15 mouse cellular contexts compared by ENCODE assay signal in the genomic region with DNA sequence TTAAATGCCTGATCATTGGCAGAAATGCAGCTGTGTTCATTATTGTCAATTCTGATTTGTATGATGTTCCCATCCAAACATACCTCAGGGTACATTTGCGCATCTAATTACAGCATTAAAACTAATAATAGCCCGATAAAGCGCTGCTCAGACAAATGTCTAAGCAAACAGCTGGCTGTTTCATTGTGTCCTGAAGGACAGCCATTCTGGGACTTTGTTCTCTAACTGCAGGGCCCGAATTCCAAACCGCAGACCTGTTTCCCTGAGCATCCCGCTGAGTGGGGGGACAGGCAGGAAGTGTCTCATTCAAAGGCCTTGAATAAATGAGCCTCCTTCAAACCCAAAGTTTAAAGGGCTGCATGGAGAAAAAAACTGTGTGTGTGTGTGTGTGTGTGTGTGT. TPM values are rescaled to one million over a fixed set of nuclear protein-coding genes. Genes with fewer than 3 reads are reported as not detected.
DNase-seq lines count a peak whose midpoint lies in the region; ATAC-seq lines count a peak whose summit lies in the region.
"Had no signal": no experiment of that assay in that cellular context is flagged by ENCODE, and none has a peak within 500 bp of the region (broad histone marks: within the 10 kb centered on the region; RNA-seq: fewer than 3 reads in every experiment).

No protein-coding gene starts in this region.

- H3K36me3 ChIP-seq in hindbrain, embryonic 11.5 days (ENCODE audit: control insufficient read depth, insufficient read depth, low read length), result no peaks in the 10 kb centered on the region
- no peaks in the 10 kb centered on the region for H3K36me3 ChIP-seq in midbrain, embryonic 16.5 days (ENCODE audit: control insufficient read depth, insufficient read depth, low read length)
- H3K36me3 ChIP-seq: heart, embryonic 15.5 days had no signal

- no peak overlapping the region for H3K27ac ChIP-seq in hindbrain, embryonic 11.5 days (ENCODE audit: low read depth, low read length)
- no peak overlapping the region for H3K27ac ChIP-seq in midbrain, embryonic 16.5 days (ENCODE audit: low read length)
- H3K27ac ChIP-seq: heart, embryonic 15.5 days had no signal

- 17% methylated on average over 6 of the region's 6 CpGs for WGBS in hindbrain, embryonic 11.5 days
- WGBS in midbrain, embryonic 16.5 days, result 6% methylated on average over 6 of the region's 6 CpGs

- H3K4me2 ChIP-seq in hindbrain, embryonic 11.5 days (replicated peaks; ENCODE audit: low read depth, low read length), result peak overlapping the region; percentile 7; the same call in 1 of the 2 replicates
- H3K4me2 ChIP-seq in midbrain, embryonic 16.5 days (ENCODE audit: low read length), result 0 out of 2 replicates have a peak overlapping the region, but pooled peaks have one; percentile 14
- H3K4me2 ChIP-seq: heart, embryonic 15.5 days had no signal

- H3K4me1 ChIP-seq in hindbrain, embryonic 11.5 days (replicated peaks; ENCODE audit: control insufficient read depth, insufficient read depth, low read length), result peaks cover 5% of the 10 kb centered on the region
- peaks cover 12% of the 10 kb centered on the region for H3K4me1 ChIP-seq in midbrain, embryonic 16.5 days (ENCODE audit: control insufficient read depth, insufficient read depth, low read length)
- H3K4me1 ChIP-seq: heart, embryonic 15.5 days had no signal

- no peak for ATAC-seq in hindbrain, embryonic 11.5 days (ENCODE audit: low FRiP score)
- no peak for ATAC-seq in midbrain, embryonic 16.5 days

- H3K9ac ChIP-seq in hindbrain, embryonic 11.5 days (ENCODE audit: low read depth, low read length), result no peak overlapping the region
- no peak overlapping the region for H3K9ac ChIP-seq in midbrain, embryonic 16.5 days (ENCODE audit: low read depth, low read length)
- H3K9ac ChIP-seq: heart, embryonic 15.5 days had no signal

- H3K27me3 ChIP-seq in hindbrain, embryonic 11.5 days (ENCODE audit: control insufficient read depth, insufficient read depth, low read length), result no peaks in the 10 kb centered on the region
- no peaks in the 10 kb centered on the region for H3K27me3 ChIP-seq in midbrain, embryonic 16.5 days (ENCODE audit: control insufficient read depth, insufficient read depth, low read depth, low read length)
- H3K27me3 ChIP-seq: heart, embryonic 15.5 days had no signal

- no peaks in the 10 kb centered on the region for H3K9me3 ChIP-seq in hindbrain, embryonic 11.5 days (ENCODE audit: control insufficient read depth, low read length)
- H3K9me3 ChIP-seq in midbrain, embryonic 16.5 days (replicated peaks; ENCODE audit: control insufficient read depth, low read length, poor library complexity, severe bottlenecking), result no peaks in the 10 kb centered on the region
- H3K9me3 ChIP-seq: heart, embryonic 15.5 days had no signal

- DNase-seq in WW6 (ENCODE audit: low read depth, low spot score) (peak; percentile 20), adipocyte (ENCODE audit: low spot score) (no peak)
- peak; percentile 63 for DNase-seq in embryo, embryonic 10.5 days (ENCODE audit: low spot score)
- DNase-seq in hindbrain, embryonic 11.5 days (ENCODE audit: low spot score), result peak; percentile 42
- no peak for DNase-seq in adrenal gland, adult 8-10 months
- no peak for DNase-seq in thymus, postnatal 25 days
- DNase-seq: cerebellum, postnatal 36 days; gastrocnemius, postnatal 14 days; kidney, adult 11 months; kidney, postnatal 4 days; lung, adult 18-20 months; spleen, adult 18-20 months had no signal

- no peak overlapping the region for H3K4me3 ChIP-seq in hindbrain, embryonic 11.5 days (ENCODE audit: low read depth, low read length)
- H3K4me3 ChIP-seq in midbrain, embryonic 16.5 days (ENCODE audit: low read depth, low read length), result no peak overlapping the region
- H3K4me3 ChIP-seq: heart, embryonic 15.5 days had no signal

RNA-seq across cellular contexts. Expression of gene Grip1, which starts 30.1 kb away (rescaled TPM):
- 11.8 and 12.1 TPM in 2 replicates for polyA plus RNA-seq in hindbrain, embryonic 11.5 days (2014; fragmentation: Nextera tagmentation; extraction: Ambion mirVana)
- polyA plus RNA-seq in midbrain, embryonic 16.5 days (2015; fragmentation: Nextera tagmentation; extraction: Ambion mirVana), result 19.0 and 19.7 TPM in 2 replicates
- total RNA-seq in adrenal gland, adult 8-10 months (2022), result 1 to 10 TPM in 1 of 4 experiments, under 1 TPM in 3; 0.46 to 1.0 (median 0.91) TPM
- total RNA-seq: megakaryocyte, adult 5-6 weeks had no signal

Comparison
In these comparisons a context has a peak if more than half of its experiments do, and no peak if none do; other contexts are left out.
1. DNase-seq: peak in WW6 (single experiment), embryo, embryonic 10.5 days (single experiment) and hindbrain, embryonic 11.5 days (single experiment); none in adrenal gland, adult 8-10 months (single experiment), adipocyte (single experiment) and thymus, postnatal 25 days (single experiment).